Mouse (Mus musculus) v-Abl transformed pro-B cells (cell line): Measurements from ENCODE around the gene Asl.

ENCODE experiments used
- in situ Hi-C, 2 experiments: fragments of 400-800 bp; cut with MboI; formaldehyde crosslinking; loops; one replicate each; pipeline ENCODE4 v1.15.1; 2025; ENCODE audit not compliant: unreplicated experiment in 2 of 2

Asl gene

DNA sequence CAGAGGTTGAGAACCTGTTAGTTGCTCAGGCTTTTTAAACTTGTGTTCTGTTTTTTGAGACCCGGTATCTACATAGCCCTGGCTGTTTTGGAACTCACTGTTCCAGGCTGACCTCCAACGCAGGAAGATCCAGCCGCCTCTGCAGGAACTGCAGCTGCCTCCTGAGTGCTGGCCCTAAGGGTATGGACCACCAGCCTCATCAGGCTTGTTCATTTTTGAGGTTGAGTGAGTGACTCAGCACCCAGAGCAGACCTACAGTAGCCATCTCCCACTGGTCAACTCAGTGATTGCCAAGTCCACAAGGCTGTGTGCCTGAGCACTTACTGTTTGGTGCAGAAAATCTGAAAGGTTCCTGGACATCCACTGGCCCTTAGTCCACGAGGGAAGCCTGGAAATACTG lies 57.6 kb downstream of the Asl start:
- in situ Hi-C loops: no loop called here

DNA sequence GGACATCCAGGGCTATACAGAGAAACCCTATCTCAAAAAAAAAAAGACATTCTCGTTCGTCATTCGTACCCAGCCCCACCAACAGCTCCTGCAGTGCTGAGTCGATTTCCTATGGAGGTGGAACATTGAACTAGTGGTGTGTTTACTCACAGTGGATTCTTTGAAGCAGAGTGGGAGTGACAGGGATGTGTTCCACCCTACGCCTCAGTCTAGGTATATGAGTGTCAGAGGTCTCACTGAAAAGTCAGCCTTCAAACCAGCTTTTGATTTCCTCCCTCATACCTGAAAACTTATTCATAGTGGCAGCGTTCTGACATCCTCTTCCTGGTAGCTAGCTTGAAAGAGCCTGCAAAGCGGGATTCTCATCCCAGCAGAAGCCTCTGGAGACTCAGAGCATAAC lies 60.6 kb downstream of the Asl start:
- in situ Hi-C loops: no loop called here

DNA sequence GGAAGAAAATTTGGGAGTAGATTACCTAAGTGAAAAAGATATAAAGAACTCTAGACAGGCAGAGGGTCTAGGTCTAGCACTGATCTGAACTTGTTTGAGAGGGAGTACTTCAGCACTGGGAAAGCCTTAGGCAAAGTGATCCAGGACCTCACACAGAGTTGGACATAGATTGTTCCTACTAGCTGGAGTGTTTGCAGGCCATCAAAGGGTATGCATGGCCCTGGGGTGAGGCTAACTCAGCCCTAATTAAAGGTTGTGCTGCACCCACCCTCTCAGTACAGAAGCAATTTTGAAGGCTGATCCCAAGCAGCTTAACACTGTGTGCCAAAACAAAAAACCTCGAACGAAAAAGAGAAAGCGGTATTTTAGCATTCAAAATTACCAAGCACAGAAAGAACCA lies 62.6 kb downstream of the Asl start:
- in situ Hi-C loops: no loop called here

DNA sequence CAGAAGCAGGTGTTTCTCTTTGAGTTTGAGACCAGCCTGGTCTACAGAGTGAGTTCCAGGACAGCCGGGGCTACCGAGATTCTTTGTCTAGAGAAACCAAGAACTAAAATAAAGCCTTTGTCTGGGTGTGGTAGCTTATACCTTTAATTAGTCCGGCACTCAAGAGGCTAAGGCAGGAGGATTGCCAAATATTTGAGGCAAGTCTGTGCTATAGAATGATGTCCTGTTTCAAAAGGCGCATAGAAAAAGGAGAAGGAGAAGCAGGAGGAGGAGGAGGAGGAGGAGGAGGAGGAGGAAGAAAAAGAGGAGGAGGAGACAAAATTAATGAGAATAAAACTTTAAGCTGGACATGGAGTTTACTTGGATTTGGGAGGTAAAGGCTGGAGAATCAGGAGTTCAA lies 65.8 kb downstream of the Asl start:
- in situ Hi-C loops: no loop called here
